Mouse (Mus musculus): ENCODE measurements at regions not wholly inside any gene's neighbourhood (a gene's known extent, or its start where the extent isn't known, plus 50 kb on each side); places are given as distances from the start of the nearest gene placed in this dataset.

DNA sequence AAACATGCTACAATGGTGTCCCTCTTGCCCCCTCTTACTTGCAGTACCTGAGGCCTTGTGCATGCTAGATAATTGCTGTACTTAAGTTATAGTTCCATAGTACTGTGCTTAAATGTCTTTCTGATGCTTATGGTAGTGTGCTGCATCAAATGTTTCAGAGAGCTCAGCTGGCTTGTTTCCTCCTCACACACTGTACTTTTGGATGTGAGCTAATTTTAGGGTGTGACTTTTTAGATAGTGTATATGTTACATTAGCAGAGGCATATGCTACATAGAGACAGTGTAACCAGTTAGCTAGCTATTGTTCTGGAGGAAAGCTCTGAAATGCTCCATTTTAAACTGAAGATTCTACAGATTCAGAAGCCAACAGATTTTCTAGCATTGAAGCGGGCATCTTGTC lies 467.9 kb upstream of the Nr5a2 start:
- DNase-seq (ENCODE audit: low spot score) = no peak

DNA sequence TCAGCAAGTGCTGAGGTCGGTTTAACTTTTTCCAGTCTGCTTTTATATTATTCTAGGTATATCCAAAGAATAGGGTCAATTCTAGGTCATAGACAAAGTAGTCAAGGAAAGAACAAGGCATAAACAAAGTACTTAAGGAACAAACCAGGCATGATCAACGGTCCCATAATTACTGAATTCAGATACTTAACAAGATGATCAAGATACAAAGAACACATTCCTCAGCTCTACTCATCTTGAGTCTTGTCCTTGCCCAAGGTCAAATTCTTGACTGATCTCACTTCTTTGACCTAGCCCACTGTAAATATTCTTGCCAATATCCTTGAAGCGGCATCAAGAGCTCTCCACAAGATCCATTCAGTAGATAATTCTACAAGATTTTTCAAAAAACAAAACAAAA lies 458.1 kb upstream of the Nr5a2 start:
- no peak for DNase-seq (ENCODE audit: low spot score)

DNA sequence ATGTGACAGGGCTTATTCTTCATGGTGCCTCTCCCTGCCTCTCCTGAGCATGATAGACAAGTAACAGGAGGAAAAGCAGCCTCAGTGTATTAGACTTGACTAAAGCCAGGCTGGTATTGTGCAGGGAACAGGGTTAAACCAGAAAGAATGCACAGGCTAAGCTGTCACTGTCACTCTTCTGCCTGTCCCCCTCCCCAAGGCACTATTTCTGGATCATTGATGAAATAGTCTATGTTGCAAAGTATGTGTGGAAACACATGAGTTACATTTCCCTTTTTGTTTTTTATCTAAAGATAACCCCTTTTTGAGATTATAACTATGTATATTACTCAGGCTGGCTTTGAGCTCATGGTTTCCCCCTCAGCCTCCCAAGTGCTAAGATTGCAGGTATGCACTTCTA lies 436.5 kb upstream of the Nr5a2 start:
- no peak for DNase-seq (ENCODE audit: low spot score)

GRCm38 (mm10) chr1:137387509-137387908 lies 427.3 kb upstream of the Nr5a2 start:
- DNase-seq (ENCODE audit: low spot score) = no peak

DNA sequence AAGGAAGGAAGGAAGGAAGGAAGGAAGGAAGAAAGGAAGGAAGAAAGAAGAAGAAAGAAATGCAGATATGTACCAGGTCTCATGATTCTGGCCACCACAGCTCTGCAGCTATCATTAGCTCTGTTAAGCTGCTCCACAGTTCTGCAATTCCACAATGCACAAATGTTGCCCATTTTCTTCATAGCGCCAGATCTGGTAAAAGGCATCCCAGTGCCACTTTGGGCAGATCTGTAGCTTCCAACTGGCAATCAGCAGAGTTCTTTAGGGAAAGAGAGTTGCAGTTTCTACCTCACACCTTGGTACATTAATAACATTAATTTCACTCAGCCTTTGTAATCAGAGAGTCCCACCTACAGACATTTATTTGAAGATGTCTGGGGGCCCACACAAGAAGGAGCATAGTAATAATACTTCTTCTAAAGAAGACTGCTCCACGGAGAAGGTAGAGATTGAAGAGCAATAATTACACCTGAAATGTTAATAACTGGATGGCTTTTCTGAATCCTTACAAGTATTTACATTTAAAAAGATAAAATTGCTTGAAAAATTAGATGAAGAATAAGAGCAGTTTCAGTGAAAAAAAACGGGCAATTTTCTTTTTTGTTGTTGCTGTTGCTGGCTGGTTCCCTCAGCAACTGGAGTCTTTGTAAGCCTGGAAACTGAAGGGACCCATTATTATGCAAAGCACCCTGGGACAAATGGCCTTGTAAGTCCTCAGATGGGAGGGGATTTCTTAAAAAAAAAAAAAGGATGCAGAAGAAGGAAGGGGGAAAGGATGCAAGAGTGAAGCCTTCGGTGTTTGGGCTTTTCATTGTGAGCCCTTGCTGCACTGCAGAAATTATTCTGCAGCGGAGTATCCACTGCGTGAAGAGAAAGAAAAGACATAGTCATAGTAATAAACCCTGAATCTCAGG lies 418.1 kb upstream of the Nr5a2 start:
- peak; percentile 69 for DNase-seq (ENCODE audit: low spot score)

GRCm38 (mm10) chr1:137376685-137377084 lies 416.4 kb upstream of the Nr5a2 start:
- DNase-seq (ENCODE audit: low spot score) = no peak

GRCm38 (mm10) chr1:137374641-137375040 lies 414.4 kb upstream of the Nr5a2 start:
- peak; percentile 49 for DNase-seq (ENCODE audit: low spot score)

- peak; percentile 73 for DNase-seq (ENCODE audit: low spot score)
Observed at GRCm38 (mm10) chr1:137373509-137374420, 413.5 kb upstream of the Nr5a2 start.

DNA sequence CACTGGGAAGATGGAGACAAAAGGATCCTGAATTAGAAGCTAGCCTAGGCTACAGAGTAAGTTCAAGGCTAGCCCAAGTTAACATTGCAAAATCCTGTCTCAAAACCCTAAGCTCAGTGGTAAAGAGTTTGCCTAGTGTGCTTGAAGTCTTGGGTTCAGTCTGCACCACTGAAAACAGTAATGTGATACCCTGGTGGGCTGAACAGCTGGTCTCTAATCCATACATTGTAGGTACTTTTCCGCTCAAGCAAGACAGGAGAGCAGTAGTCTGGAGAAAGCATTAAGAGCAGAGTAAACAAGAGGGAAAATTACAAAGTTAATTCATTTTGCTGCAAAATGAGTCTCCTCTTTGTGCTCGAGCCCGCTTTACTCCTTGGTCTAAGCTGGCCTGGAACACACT lies 412.0 kb upstream of the Nr5a2 start:
- DNase-seq (ENCODE audit: low spot score) = no peak

DNA sequence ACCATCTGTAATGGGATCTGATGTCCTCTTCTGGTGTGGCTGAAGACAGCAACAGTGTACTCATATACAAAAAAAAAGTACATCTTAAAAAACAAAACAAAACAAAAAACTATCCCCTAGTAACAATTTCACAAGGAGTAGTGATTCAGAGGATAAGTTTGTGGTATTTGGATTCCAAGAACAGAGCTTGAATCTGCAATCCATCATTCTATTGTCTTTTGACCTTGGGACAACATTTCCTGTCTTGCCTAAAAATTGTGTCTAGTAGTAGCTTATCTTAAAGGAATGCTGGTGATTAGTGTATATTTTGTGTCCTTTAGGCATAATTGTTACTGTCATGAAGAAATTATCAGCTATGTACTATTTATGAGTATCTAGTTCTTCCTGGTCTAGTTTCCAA lies 404.1 kb upstream of the Nr5a2 start:
- no peak for DNase-seq (ENCODE audit: low spot score)

DNA sequence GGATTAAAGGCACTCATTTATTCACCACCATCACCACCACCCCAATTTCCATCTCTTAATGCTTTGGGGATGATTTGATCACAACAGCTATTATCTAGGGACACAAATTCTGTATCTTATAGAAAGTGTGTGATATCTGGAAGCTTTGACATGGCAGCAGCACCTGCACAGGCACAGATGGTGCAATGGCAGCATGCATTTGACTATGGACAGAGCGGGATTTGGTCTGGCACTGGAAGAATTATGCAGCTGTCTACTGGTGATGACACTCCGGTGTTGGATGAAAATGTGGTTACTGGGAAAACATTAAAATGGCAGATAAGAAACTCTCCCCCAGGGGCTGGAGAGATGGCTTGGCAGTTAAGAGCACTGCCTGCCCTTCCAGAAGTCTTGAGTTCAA lies 403.7 kb upstream of the Nr5a2 start:
- no peak for DNase-seq (ENCODE audit: low spot score)

- no peak for DNase-seq (ENCODE audit: low spot score)
Observed at GRCm38 (mm10) chr1:137363561-137363960, 403.3 kb upstream of the Nr5a2 start.

GRCm38 (mm10) chr1:137360688-137361570 lies 400.7 kb upstream of the Nr5a2 start:
- DNase-seq (ENCODE audit: low spot score) = no peak

DNA sequence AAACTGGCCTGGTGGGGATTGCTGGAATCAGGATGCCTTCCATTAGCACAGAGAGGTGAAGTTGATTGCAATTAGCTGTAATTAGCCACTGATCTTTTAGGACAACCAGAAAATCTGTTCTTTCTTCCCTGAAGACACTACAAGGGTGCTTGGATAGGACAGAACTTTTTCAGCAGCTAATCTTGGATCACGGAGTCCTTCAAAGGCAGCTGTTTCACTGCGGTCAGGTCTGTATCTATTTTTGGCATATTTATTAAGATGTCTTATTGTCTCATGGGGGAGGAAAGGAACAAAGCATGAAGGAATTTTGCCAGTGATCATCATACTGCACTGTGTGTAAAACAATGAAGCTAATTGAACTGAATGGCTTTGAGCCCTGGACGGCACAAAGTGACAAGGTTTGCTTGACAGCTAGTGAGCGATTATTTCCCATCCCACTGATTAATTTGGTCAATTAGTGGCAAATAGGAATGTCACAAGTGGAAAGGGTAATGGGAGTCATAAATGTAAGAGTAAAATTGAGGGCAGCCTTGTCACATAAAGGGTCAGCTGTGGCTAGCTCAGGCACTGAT lies 395.8 kb upstream of the Nr5a2 start:
- peak; percentile 68 for DNase-seq (ENCODE audit: low spot score)

DNA sequence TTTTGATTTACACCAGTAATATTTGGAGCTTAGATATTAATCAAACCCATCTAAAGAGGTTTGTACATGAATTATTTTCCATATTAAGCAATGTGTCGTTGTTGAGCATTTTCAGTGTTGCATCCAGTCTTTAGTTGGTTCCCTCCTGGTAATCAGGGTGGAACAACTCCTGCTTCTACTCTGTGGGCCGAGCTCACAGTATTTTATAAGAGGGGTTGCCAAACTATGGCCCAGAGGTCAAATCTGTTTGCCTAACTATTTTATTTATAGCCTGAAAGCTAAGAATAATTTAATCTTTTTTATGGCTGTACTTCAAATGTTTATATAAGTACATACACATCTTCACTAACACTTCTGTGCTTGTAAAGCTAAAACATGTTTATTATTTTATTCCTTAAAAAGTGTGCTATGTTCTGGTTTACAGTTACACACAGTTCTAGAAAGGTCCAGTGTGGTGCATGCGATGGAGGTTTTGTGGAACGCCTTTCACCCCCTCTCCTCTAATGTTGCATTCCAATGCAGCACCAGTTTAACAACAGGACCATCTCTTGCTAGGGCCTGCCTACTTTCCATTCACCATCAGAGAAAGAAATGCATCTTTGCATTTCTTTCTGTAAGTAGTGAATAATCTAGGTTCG lies 392.3 kb upstream of the Nr5a2 start:
- DNase-seq (ENCODE audit: low spot score) = no peak

GRCm38 (mm10) chr1:137334137-137334536 lies 373.9 kb upstream of the Nr5a2 start:
- no peak for DNase-seq (ENCODE audit: low spot score)

GRCm38 (mm10) chr1:137332108-137332769 lies 372.0 kb upstream of the Nr5a2 start:
- DNase-seq (ENCODE audit: low spot score) = peak; percentile 43

- DNase-seq (ENCODE audit: low spot score) = no peak
Observed at GRCm38 (mm10) chr1:137331746-137332107, 371.5 kb upstream of the Nr5a2 start.

- peak; percentile 69 for DNase-seq (ENCODE audit: low spot score)
Observed at GRCm38 (mm10) chr1:137330634-137331033, 370.4 kb upstream of the Nr5a2 start.

GRCm38 (mm10) chr1:137323884-137324594 lies 363.8 kb upstream of the Nr5a2 start:
- DNase-seq (ENCODE audit: low spot score) = peak; percentile 86
